Mouse (Mus musculus) A20 (cell line): Measurements from ENCODE around the gene Pick1.
A peak's percentile ranks its signal among the peaks of the same experiment; 100 is the strongest.

Experiments
- DNase-seq: peaks from one replicate; pipeline ENCODE4 v3.0.0-alpha.2; 2011; ENCODE audit warnings: low read depth, low spot score

Pick1 gene

DNA sequence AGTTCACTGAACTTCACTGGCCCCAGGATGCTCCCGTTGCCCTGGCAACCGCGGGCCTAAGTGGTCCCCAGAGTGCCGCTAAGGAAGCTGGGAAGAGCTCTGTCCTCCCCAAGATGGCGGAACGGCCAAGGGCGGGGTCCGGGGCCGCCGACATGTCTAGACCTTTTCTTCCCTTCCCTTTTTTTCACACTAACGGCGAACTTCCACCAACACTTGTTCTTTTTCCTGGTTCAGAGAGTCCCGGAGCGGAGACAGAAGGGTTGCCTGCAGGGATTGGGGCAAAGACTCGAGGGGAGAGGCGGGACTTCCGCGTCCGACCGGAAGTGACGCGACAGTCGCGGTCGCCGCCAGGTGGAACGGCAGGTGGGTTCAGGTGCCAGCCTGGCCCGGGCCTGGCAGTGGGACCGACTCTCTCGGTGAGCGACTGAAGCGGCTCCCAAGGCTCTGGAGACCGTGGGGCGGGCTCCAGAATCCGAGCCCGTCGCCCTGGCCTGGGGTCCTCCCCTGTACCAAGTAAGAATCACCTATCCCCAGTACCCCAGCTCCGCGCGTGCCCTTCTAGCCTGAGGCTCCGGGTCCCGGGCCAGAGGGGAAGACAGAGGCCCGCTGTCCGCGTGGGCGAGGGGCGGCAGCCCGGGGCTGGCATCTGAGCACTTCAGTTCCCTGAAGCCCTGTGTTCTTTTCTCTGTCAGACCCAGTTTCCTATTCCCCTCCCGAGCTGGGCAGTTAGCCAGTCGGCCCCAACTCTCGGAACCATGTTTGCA lies at the start of gene Pick1, which contains the start of gene Gm49486:
Pick1 (plus strand) TSS at position 116 of the 764 bp plus-strand sequence.
Gm49486 (plus strand) TSS at position 334 of the 764 bp plus-strand sequence.
- DNase-seq: peak; percentile 94

DNA sequence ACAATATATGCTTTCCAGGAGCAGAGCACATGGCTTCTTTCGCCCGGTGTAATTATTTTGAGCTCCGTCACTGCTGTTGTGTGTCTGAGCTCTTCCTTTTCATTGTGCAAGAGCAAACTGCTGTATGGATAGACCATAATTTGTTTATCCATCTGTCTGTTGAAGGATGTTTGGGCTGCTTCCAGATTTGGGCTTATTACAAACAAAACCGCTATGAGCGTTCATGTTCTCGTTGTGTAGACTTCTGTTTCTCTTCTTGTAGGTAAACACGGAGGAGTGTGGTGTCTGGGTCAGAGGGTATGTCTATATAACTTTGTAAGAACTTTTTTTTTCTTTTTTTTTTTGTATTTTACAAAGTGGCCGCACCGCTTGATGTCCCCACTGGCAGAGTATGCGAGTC lies 43.8 kb upstream of the Pick1 start:
- DNase-seq: no peak

DNA sequence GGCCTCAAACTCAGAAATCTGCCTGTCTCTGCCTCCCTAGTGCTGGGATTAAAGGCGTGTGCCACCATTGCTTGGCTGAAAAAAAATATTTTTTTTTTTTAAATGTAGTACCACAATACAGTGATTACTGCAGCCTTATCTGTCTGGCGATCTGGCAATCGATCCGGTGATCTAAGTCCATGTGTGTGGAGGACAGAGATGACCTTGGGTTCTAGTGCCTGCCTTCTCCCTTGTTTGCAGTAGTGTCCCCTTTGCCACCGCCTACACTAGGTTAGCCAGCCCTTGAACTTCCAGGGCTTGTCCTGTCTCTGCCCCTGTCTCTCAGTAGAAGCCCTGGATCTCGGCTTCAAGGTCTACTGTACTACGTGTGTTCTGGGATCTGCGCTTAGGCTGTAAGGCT lies 41.2 kb upstream of the Pick1 start:
- DNase-seq: no peak

DNA sequence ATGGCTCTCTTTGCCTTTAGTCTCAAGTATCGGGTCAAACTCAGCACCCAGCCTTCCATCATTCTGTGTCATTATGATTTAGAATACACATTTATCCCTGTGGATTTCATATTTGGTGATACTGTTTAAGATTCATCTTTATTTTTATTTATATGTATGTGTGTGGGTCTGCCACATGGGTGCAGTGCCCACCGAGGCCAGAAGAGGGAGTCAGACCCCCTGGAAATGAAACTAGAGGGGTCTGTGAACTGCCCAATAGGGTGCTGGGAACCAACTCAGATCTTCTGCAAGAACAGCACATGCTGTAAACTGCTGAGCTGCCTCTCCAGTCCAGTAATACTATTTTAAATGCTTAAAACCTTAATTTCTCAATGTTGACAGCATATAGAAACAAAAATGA lies 37.5 kb upstream of the Pick1 start:
- no peak for DNase-seq

DNA sequence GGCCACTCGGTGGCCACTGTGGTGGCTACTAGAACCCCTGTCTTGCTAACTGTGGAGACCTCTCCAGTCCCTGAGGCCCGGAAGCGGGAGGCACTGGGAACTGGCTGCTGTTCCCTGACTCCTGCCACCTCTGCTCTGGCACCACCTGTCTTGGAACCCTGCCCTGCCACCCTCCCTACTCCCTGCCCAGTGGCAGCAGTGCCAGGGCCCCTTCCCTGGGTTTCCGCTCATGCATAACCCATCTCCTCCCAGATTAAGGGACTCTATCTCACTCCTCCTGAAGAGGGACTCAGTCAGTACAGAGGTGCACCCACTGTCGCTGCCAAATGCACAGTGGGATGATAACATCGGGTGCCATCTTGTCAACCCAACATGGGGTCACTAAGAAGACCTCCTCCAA lies 36.5 kb upstream of the Pick1 start:
- DNase-seq: no peak

DNA sequence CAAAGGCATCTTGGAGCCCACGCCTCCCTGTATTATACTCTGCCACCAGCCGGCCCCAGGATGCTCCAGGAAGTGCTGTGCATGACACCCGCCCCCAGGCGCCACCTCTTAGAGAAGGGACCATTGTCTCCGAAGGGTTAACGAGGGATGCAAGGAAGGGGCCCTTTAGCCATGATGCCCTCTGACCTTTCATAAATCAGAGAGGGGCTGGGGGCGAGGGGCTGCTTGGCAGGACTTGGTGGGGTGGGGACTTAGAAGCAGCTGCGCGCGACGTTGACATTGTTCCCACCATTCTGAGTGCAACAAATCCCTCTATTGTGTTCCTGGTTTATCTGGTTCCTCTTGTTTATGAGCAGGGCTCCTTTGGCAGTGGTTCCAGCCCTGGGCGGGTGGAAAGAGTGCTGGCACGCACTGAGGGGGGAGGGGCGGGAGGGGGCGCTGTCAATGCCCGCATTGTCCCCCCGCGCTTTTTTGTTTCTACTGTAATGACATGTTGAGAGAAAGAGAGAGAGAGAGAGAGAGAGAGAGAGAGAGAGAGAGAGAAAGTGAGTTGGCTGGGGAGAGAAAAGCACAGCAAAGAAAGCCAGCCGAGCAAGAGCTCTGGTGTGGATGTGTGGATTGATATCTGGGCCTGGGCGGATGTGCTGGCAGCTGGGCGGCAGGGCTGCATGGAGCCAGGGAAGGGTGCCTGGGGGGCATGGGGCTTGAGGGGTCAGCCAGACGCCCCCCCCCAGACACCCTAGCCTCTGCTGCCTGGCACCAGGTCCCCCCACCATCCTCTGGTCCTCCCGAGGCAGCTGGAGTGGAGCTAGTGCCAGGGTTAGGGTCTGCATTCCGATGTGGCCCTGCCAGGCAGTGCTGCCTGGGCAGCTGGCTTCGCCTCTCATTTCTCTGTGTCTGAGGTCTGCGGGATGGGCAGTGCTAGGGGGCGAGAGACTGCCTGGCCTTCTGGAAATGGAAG lies 35.8 kb upstream of the Pick1 start:
- DNase-seq: no peak

DNA sequence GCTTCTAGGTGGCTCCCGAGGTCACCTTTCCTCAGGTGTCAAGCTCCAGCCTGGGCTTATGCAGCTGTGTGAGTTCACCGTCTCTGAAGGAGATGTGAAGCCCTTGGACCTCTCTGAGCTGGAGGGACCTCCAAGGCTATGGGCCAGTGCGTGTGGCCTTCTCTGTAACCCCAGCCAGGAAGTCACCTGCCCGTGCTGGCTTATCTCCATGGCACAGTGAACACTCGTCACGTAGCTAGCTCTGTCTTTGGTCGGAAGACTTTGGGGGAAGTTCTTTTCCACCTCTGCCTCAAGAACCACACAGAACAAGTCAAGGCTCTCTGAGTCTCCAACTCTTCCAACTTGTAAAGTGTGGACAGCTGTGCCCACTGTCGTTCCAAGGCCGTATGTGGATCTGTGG lies 34.9 kb upstream of the Pick1 start:
- DNase-seq: no peak

DNA sequence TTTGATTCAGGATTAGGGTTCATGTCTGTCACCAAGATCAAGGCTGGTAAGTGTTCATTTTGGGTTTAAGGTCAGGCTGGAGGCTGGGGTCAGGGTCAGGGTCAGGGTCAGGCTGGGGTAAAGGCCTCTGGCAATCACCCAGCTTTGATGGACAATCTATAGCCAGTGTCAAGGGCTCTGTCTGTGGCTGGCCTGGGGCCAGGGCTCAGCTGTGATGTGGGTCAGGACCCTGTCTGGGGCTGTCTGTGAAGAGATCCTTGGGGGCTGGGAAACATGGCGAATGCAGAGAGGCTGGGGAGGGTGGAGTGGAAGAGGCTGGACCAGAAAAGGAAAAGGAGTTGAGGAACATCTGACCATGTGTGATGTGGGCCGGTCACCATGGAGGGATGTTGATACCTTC lies 34.0 kb upstream of the Pick1 start:
- no peak for DNase-seq

DNA sequence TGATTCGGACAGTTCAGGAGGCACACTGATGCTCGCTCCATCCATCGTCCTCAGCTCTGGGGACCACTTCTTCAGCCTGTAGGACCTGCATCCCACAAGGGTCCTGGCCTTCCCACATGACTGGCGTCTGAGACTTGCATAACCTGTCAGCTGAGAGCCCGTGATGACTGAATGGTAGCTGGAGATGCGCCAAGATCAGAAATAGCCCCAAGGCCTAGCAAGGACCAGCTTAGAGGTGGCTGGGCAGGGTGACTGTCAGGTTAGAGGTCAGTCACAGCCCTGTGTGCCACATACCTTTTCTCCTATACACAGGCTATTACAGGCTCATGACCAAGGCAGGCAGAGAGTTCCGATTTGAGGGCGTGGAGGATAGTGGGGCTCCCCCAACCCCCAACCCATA lies 33.5 kb upstream of the Pick1 start:
- no peak for DNase-seq

DNA sequence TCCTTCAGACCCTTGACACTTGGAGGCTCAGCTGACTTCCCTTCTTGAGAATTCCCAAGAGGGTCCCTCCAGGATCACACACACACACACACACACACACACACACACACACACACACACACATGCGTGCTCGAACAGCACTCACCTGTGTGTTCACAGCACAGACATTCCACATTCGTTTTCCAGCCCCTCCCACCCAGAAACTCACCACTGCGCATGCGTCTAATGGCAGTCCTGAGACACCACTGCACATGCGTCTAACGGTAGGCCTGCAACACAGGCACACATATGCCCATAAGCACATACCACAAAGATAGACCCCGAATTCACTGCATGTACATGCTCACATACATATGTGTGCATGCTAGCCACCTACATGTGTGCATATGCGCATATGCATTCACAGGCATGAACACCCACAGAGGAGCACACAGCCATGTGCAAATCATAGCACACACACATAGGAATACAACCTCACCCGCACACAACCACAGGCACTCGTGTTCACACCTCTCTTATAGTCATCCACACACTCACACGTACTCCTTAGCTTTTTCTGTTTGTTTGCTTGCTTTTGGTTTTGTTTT lies 29.5 kb upstream of the Pick1 start:
- peak; percentile 90 for DNase-seq

DNA sequence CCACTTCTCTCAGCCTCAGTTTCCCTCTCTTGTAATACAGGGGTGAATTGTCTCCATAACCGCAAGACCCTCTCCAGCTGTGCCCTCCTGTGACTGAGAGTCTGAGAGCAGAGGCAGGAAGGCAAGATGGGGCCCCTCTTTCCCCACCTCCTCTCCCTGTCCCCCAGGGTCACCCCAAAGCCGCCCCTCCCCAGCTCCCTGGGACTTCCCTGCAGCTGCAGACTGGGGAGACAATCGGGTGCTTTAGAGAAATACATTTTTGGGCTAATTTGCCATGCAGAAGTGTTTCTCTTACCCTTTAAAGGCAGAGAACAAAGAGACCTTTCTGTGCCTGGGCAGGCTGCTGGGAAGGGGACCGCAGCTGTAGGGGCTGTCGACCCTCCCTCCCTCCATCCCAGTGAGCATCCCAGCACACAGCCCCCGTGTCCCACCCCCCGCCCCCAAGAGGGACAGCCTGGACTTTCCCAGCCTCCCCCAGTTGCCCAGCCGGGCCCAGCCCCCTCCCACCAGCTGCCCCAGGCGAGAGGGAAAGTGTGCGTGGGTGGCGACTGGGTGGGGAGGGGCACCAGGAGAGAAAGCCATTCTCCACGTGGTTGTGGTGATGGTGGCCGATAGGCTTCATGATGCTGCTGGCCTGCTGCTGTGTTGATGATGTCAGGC lies 27.4 kb upstream of the Pick1 start:
- no peak for DNase-seq

DNA sequence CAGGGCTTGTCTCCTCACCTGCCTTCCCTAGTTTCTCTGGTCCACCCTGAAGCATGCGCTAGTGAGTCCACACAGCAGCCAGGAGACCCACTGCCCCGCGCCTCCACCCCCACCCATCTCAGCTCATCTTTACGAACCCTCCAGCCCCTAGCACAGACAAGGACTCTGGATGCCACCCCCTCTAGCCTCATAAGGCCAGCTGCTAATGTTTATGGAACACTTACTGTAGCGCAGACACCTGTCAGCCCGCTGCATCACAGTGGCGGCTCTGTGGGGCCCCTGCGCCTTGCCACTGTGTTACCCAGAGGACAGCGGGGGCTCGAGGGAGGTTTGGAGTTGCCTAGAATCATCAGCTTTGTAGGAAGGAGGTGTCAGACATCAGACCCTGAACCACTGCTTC lies 26.4 kb upstream of the Pick1 start:
- DNase-seq: no peak

DNA sequence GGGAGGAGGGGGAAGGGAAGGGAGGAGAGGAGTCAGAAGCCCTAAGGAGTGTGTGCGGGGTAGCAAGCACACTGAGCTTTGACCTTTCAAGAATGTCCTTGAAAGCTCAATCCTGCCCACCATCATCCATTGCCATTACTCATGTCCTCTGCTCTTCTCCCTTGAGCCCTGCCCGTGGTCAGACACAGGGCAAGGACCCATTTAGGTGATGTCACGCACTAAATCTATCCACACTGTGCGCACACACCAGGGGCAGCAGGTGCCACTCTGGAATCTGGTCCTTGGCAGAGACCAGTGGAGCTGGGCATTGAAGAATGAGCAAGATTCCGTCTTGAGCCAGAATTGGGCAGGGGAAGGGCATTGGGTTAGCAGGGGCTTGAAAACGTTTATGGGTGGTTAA lies 20.8 kb upstream of the Pick1 start:
- no peak for DNase-seq

DNA sequence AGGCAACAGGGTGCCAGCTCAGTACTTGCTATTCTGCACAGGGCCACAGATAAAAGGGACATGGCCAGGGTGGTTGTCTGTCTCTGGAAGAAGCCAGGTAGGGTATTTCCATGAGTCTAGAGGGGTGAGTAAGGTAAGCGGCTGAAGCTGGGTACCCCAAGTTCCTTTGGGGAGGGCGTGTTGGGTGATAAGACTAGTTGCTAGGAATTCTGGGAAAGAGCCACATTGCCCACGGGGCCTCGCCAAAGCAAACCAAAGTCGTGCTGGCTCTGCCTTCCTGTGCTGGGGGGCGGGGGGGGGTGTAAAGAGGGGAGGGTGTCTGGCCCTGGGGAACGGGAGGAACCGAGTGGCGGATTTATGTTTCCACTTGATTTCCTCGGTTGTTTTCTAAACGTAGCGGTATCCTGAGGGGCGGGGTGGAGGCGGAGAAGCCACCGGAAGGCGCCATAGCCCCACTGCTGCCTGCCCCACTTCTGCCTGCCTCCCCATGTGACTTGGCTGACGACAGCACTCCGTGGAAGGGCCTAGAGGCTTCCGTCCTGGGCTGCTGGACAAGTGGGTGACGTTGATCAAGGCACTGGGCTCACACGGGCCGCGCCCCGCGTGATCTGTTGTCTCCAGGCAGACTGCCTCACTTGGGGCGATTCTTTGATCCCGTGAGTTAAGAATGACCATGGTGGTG lies 20.1 kb upstream of the Pick1 start:
- DNase-seq: peak; percentile 69

DNA sequence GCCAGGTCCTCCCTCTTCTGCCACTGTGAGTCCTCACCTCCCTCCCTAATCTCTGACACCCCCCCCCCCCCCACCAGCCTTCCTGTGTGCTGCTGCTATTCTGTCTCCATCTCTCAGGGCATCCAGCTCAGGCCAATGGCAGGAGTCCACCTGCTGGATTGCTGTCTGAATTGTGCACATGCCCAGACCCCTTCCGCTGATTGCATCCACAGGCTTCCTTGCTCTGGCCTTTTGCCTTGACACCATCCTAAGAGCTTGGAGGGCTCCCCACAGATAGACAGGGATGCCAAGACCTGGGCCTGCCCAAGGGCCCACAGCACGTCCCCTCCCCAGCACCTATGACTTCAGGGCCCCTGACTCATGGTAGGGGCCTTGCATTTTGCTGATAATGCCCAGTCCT lies 18.6 kb upstream of the Pick1 start:
- no peak for DNase-seq

DNA sequence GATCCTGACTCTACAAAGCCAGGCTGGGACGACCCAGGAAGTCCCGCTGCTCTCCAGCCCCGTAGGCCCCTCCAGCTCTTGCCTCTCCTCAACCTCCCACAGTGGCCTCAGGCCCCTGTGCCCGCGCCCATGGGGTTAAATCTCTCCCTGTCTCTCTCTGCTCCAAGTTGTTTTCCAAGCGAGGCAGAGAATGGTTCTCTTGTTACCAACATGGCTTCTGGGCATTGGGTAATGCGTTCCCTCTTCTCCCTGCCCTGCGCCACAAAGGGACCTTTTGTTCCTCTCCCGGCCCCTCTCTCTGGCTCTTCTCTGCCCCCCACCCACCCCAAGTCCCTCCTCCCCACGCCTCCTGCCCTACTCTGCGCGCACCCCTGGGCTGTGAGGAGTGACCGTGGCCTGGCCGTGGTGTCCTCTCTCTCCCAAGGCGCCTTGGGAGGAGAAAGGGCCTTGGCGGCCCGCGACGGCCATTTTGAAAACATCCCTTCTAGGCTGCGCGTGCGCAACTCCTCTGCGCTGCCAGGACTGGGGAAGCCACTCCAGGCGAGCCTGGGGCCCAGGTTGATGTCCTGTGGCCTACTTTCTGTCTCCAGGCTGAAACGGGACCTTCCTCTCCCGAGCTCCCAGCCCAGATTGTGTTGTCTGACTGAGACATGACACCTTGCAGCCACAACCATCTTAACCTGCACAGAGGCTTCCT lies 16.1 kb upstream of the Pick1 start:
- DNase-seq: no peak

DNA sequence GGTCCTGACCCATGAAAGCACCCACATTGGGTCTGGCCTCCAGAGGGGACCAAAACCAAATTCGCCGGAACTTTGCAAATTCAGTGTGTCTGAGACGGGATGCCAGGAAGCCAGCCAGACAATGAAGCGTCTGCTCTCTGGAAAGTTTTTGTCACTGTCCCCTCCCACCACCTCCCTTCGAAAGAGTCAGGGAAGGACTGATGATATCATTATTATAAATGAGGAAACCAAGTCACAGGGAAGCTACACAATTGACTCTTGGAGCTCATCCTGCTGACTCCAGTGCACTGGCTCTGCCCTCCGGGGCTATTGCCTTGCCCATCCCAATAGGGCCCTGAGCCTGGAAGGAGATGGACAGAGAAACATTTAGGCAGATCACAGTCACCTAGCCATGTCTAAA lies 15.4 kb upstream of the Pick1 start:
- DNase-seq: no peak

DNA sequence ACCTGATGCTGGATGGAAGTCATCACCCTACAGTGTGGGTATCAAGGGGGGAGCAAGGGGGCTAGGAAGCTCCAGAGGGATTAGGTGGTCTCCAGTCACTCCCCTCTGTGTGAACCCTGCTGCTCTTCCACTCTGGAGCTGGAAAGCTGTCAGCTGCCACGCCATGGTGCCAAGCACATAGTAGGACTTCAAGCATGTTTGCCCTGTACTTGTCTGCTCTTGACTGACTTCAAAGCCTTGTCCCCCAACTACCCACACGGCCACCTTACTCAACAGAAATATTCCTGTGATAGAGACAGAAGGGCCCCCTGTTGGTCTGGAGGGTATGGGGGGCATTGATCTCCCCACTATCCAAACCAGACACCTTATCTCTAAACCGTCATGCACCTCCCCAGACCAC lies 12.8 kb upstream of the Pick1 start:
- DNase-seq: no peak

DNA sequence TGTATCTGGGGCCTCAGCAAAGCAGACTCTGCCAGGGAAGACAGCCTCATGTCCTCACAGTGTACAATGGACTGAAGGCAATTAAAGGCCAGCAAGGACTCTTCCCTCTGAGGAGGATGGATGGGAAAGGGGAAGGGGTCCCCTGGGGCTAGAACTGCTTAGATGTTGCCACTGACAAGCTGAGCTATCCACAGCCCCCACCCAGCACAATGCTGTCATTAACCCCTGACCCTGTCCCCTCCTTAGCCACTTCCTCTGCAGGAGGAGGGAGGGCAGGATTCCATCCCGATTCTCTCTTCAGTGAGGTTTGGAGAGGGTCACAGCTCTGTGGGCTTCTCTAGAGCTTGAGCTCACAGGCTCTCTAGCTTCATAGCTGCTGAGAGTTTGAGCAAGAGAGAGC lies 9.4 kb upstream of the Pick1 start:
- DNase-seq: no peak

DNA sequence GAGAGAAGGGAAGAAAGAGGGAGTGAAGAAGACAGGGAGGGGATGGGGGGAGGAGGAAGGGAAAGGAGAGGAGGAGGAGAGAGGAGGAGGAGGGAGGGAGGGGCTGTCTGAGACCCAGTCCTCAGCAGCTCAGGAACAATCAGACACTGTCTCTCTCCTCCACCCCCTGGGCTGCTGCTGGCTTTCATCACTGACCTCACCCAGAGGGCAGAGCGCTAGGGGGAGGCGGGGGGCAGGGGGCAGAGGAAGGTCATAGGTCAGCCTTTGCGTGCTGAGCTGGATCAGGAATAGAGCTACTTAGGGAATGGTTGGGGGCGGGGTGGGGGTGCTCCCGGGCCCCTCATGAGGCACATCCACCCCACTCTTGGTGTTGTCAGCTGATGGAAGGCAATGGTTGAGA lies 5.3 kb upstream of the Pick1 start:
- DNase-seq: no peak

DNA sequence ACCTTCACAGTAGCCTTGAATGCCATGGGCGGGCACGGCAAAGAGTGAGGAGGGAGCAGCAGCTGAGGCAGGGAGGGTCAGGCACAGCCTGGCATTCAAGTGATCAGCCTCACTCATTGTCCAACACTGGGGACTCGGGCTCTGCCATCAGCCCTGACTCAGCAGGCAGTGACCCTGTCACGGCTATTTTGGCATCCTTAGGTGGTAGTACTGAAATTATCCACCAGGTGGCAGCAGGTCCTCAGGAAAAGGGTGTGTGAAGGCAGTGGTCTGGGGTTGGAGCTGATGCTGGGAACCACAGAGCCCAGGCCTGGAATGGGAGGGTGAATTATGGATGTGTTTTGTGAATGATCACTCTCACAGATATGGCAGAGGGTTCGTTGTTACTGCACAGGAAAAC lies 4.3 kb upstream of the Pick1 start:
- peak; percentile 80 for DNase-seq
